9 mouse cellular contexts compared by ENCODE assay signal in genomic region chr17:67667981-67668380, GRCm38 (mm10). TPM values are rescaled to one million over a fixed set of nuclear protein-coding genes. Genes with fewer than 3 reads are reported as not detected.
A peak's percentile ranks its signal among the peaks of the same experiment; 100 is the strongest.
DNase-seq lines count a peak whose midpoint lies in the region; ATAC-seq and TF ChIP-seq lines count a peak whose summit lies in the region.
"Had no signal": no experiment of that assay in that cellular context is flagged by ENCODE, and none has a peak within 500 bp of the region (broad histone marks: within the 10 kb centered on the region; RNA-seq: fewer than 3 reads in every experiment).

No protein-coding gene starts in this region.

- no peaks in the 10 kb centered on the region for H3K36me3 ChIP-seq in E14TG2a.4 (ENCODE audit: insufficient read depth, low read length)
- no peaks in the 10 kb centered on the region for H3K36me3 ChIP-seq in lung, embryonic 15.5 days

- no peak overlapping the region for H3K27ac ChIP-seq in lung, embryonic 15.5 days

- no peak overlapping the region for H3K4me3 ChIP-seq in E14TG2a.4 (replicated peaks; ENCODE audit: low read length)
- no peak overlapping the region for H3K4me3 ChIP-seq in lung, embryonic 15.5 days

- 0 out of 2 replicates have a peak, but pooled peaks cover 2% of the 10 kb centered on the region for H3K27me3 ChIP-seq in E14TG2a.4 (ENCODE audit: insufficient read depth, low read length)
- peaks cover 8% of the 10 kb centered on the region for H3K27me3 ChIP-seq in Patski
- H3K27me3 ChIP-seq in lung, embryonic 15.5 days = no peaks in the 10 kb centered on the region

- no peaks in the 10 kb centered on the region for H3K9me3 ChIP-seq in E14TG2a.4 (ENCODE audit: low read length)
- H3K9me3 ChIP-seq in lung, embryonic 15.5 days = no peaks in the 10 kb centered on the region

- POLR2A ChIA-PET in Patski (lab: Charles Lee) = no interaction called here

- H3K9ac ChIP-seq in lung, embryonic 15.5 days = no peak overlapping the region

- no peak for DNase-seq in Patski (ENCODE audit: low read depth, low spot score)
- peak; percentile 88 for DNase-seq in embryo, embryonic 10.5 days (ENCODE audit: low spot score)
- peak; percentile 46 for DNase-seq in layer of hippocampus, adult 11-12 months (ENCODE audit: low spot score)
- DNase-seq in right cerebral cortex, adult 18-20 months = peak; percentile 40
- no peak for DNase-seq in MN1 (ENCODE audit: low spot score)

- 6% methylated on average over 3 of the region's 3 CpGs for WGBS in lung, embryonic 15.5 days

- no peaks in the 10 kb centered on the region for H3K4me1 ChIP-seq in E14TG2a.4 (replicated peaks; ENCODE audit: low read depth, low read length)
- H3K4me1 ChIP-seq in lung, embryonic 15.5 days = no peaks in the 10 kb centered on the region

- TF ChIP-seq CTCF in E14TG2a.4 (conservative IDR thresholded peaks at IDR 0.05; ENCODE audit: low read length) (peak; percentile 62), Patski (IDR thresholded peaks at IDR 0.05) (peak; percentile 75)

- in situ Hi-C loops in Patski (cut with MboI; ENCODE audit: low pct_unique_long_range_greater_than_20kb) = loop anchor here (10.0 kb wide), 1 partner anchor 1093 kb away; no protein-coding TSS in a partner anchor

- ATAC-seq in Patski = peak; percentile 74
- ATAC-seq in granulocyte monocyte progenitor cell, adult 5-6 weeks (replicated peaks; ENCODE audit: poor library complexity, severe bottlenecking) = peak; percentile 71
- ATAC-seq in lung, embryonic 15.5 days (ENCODE audit: borderline replicate concordance, extremely low read depth, low FRiP score, low TSS enrichment) = peak; percentile 28; the same call in 1 of the 2 replicates

- CTCF ChIA-PET in Patski (lab: Charles Lee) = interaction anchor here (0.6 to 4.0 kb wide), 8 partner anchors 10 to 170 kb away, joined by 3 to 29 read pairs (median 4); no protein-coding TSS in a partner anchor

- H3K4me2 ChIP-seq in lung, embryonic 15.5 days = no peak overlapping the region

RNA-seq across cellular contexts. Expression of gene Lama1, which starts 29.1 kb away (rescaled TPM):
- 1.4 TPM for polyA plus RNA-seq in Patski (2021)
- total RNA-seq in granulocyte monocyte progenitor cell, adult 5-6 weeks (2014; fragmentation: Nextera tagmentation) = not detected in 2 replicates
- total RNA-seq in granulocyte monocyte progenitor cell, adult 5-6 weeks (2017) = not detected in 2 replicates
- 3.9 and 4.1 TPM in 2 replicates for polyA plus RNA-seq in lung, embryonic 15.5 days (2015; fragmentation: Nextera tagmentation; extraction: Ambion mirVana)

RNA-seq across cellular contexts. Expression of gene Lrrc30, which starts 35.5 kb away (rescaled TPM):
- polyA plus RNA-seq in Patski (2021) = not detected
- not detected in 2 replicates for total RNA-seq in granulocyte monocyte progenitor cell, adult 5-6 weeks (2014; fragmentation: Nextera tagmentation)
- not detected in 2 replicates for total RNA-seq in granulocyte monocyte progenitor cell, adult 5-6 weeks (2017)
- polyA plus RNA-seq in lung, embryonic 15.5 days (2015; fragmentation: Nextera tagmentation; extraction: Ambion mirVana) = not detected in 2 replicates
- polyA plus RNA-seq: heart, embryonic 16.5 days had no signal

Comparison
In these comparisons a context has a peak if more than half of its experiments do, and no peak if none do; other contexts are left out.
1. DNase-seq: peak in embryo, embryonic 10.5 days (single experiment), layer of hippocampus, adult 11-12 months (single experiment) and right cerebral cortex, adult 18-20 months (single experiment); none in Patski (single experiment) and MN1 (single experiment).
2. Peak in every context shown above with its lines, with median percentiles within 50 percentile points of each other: ATAC-seq.